Mouse (Mus musculus): ENCODE results near the gene Hoxb2. TPM values are rescaled to one million over a fixed set of nuclear protein-coding genes. Genes with fewer than 3 reads are reported as not detected.

Hoxb2 gene
- polyA plus RNA-seq, 1 experiment from 2014 or later, result 51.6 TPM

- DNase-seq, result no peak
Measured at GRCm38 (mm10) chr11:96397806-96398335, 47.5 kb downstream of the Hoxb2 start.

GRCm38 (mm10) chr11:96399923-96400322, 49.6 kb downstream of the Hoxb2 start:
- no peak overlapping the region; the same call in 1 of the 2 replicates for H3K27ac ChIP-seq (ENCODE audit: low read depth)
- no peak; the same call in 1 of the 2 replicates for ATAC-seq (ENCODE audit: insufficient read depth)
- no peaks in the 10 kb centered on the region for H3K27me3 ChIP-seq (ENCODE audit: insufficient read depth, low read length)
- WGBS, result 14% methylated on average over 8 of the region's 8 CpGs
- H3K4me3 ChIP-seq (ENCODE audit: low read depth, low read length), result no peak overlapping the region
- H3K9ac ChIP-seq, result no peak overlapping the region
- H3K4me1 ChIP-seq (ENCODE audit: insufficient read depth), result peaks cover 34% of the 10 kb centered on the region
- no peaks in the 10 kb centered on the region for H3K36me3 ChIP-seq (ENCODE audit: insufficient read depth)
- no peaks in the 10 kb centered on the region for H3K9me3 ChIP-seq (ENCODE audit: low read depth, low read length)
- TF ChIP-seq CTCF (IDR thresholded peaks at IDR 0.05; ENCODE audit: low read depth), result 0 out of 2 replicates have a peak, but pooled peaks have one; percentile 11
- H3K4me2 ChIP-seq, result no peak overlapping the region
- peak; percentile 55 for DNase-seq

More at GRCm38 (mm10) chr11:96397806-96398335, 47.5 kb downstream of the Hoxb2 start:
- no peak for TF ChIP-seq CTCF (IDR thresholded peaks at IDR 0.05; ENCODE audit: low read depth)
- WGBS, result 24% methylated on average over 7 of the region's 7 CpGs
- H3K9me3 ChIP-seq (ENCODE audit: low read depth, low read length), result no peaks in the 10 kb centered on the region
- H3K4me2 ChIP-seq, result peak overlapping the region; percentile 37; the same call in 1 of the 2 replicates
- ATAC-seq (ENCODE audit: insufficient read depth), result peak; percentile 29; the same call in 1 of the 2 replicates
- peaks cover 21% of the 10 kb centered on the region for H3K4me1 ChIP-seq (ENCODE audit: insufficient read depth)
- no peaks in the 10 kb centered on the region for H3K36me3 ChIP-seq (ENCODE audit: insufficient read depth)
- no peak overlapping the region for H3K9ac ChIP-seq
- peak overlapping the region; percentile 55; the same call in 1 of the 2 replicates for H3K27ac ChIP-seq (ENCODE audit: low read depth)
- no peak overlapping the region for H3K4me3 ChIP-seq (ENCODE audit: low read depth, low read length)
- no peaks in the 10 kb centered on the region for H3K27me3 ChIP-seq (ENCODE audit: insufficient read depth, low read length)

MicroRNAs within 50 kb of the gene (microRNA counts, 519-probe panel; counts per million panel counts)
- 4,357 counts per million, percentile 90 among the panel's probes with 10 or more counts for microRNA mmu-miR-10a

Small RNAs within 50 kb of the gene (microRNA-seq; reads per million reads assigned to microRNA genes)
- 42,954 reads per million, percentile 99 among the genes with 10 or more reads in this experiment for gene Mir10a (ENCODE audit: borderline number of aligned reads)

Other genes with a start within 250 kb of the Hoxb2 start
- gene Calcoco2, start 238.6 kb upstream of the Hoxb2 start, polyA plus RNA-seq (2014; fragmentation: Nextera tagmentation; extraction: Ambion mirVana), result not detected in 2 replicates
- 0.09 TPM in 1 of 2 replicates, not detected in the other for gene Ttll6, start 216.7 kb upstream of the Hoxb2 start, polyA plus RNA-seq (2014; fragmentation: Nextera tagmentation; extraction: Ambion mirVana)
- gene Hoxb13, start 156.2 kb upstream of the Hoxb2 start, polyA plus RNA-seq (2014; fragmentation: Nextera tagmentation; extraction: Ambion mirVana), result not detected in 2 replicates
- gene Hoxb9, start 79.1 kb upstream of the Hoxb2 start, polyA plus RNA-seq (2014; fragmentation: Nextera tagmentation; extraction: Ambion mirVana), result 0.08 and 0.22 TPM in 2 replicates
- 0.99 and 1.4 TPM in 2 replicates for gene Hoxb8, start 68.6 kb upstream of the Hoxb2 start, polyA plus RNA-seq (2014; fragmentation: Nextera tagmentation; extraction: Ambion mirVana)
- gene Hoxb7, start 63.9 kb upstream of the Hoxb2 start, polyA plus RNA-seq (2014; fragmentation: Nextera tagmentation; extraction: Ambion mirVana), result 2.1 and 3.5 TPM in 2 replicates
- gene Hoxb6, start 58.0 kb upstream of the Hoxb2 start, polyA plus RNA-seq (2014; fragmentation: Nextera tagmentation; extraction: Ambion mirVana), result 19.7 and 24.4 TPM in 2 replicates
- 65.9 and 76.1 TPM in 2 replicates for gene Hoxb5, start 47.2 kb upstream of the Hoxb2 start, polyA plus RNA-seq (2014; fragmentation: Nextera tagmentation; extraction: Ambion mirVana)
- 3.8 and 3.9 TPM in 2 replicates for gene Hoxb4, start 32.3 kb upstream of the Hoxb2 start, polyA plus RNA-seq (2014; fragmentation: Nextera tagmentation; extraction: Ambion mirVana)
- 3.9 and 6.3 TPM in 2 replicates for gene Hoxb3, start 27.2 kb upstream of the Hoxb2 start, polyA plus RNA-seq (2014; fragmentation: Nextera tagmentation; extraction: Ambion mirVana)
- gene Hoxb1, start 15.2 kb downstream of the Hoxb2 start, polyA plus RNA-seq (2014; fragmentation: Nextera tagmentation; extraction: Ambion mirVana), result 0.08 TPM in 1 of 2 replicates, not detected in the other
- 0.96 and 1.1 TPM in 2 replicates for gene Skap1, start 114.1 kb downstream of the Hoxb2 start, polyA plus RNA-seq (2014; fragmentation: Nextera tagmentation; extraction: Ambion mirVana)